In the genomic region with DNA sequence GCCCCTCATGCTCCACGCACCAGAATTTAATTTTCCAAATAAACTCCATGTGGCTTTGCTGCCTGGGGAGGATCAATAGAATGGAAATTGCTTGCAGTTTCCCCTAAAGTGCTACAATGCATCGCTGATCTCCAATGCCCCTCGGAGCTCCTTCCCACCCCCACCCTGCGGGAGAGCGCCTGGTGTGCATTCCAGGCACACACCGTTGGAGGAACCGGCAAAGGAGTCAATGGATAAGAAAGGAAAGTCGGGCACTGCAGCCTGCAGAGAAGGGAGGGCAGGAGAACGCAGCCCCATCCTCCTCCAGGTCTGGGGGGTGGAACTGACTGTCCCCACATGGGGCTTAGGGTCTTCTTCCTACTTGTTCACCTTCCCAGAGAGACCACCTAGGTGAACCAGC, we compare ENCODE assay signal across 11 mouse cellular contexts.
A peak's percentile ranks its signal among the peaks of the same experiment; 100 is the strongest.
DNase-seq lines count a peak whose midpoint lies in the region; ATAC-seq lines count a peak whose summit lies in the region.
"Had no signal": no experiment of that assay in that cellular context is flagged by ENCODE, and none has a peak within 500 bp of the region (broad histone marks: within the 10 kb centered on the region; RNA-seq: fewer than 3 reads in every experiment).

No protein-coding gene starts in this region.

- ATAC-seq in neural tube, embryonic 12.5 days (ENCODE audit: low FRiP score, low read depth) = no peak
- ATAC-seq in limb, embryonic 15.5 days (ENCODE audit: insufficient number of reproducible peaks, low FRiP score, low TSS enrichment, low read depth) = no peak
- ATAC-seq: liver, embryonic 12.5 days had no signal

- 6% methylated on average over 9 of the region's 9 CpGs for WGBS in heart, embryonic 10.5 days
- WGBS in neural tube, embryonic 12.5 days = 5% methylated on average over 9 of the region's 9 CpGs
- 3% methylated on average over 9 of the region's 9 CpGs for WGBS in limb, embryonic 15.5 days

- peaks cover 32% of the 10 kb centered on the region; the same call in 1 of the 2 replicates for H3K27me3 ChIP-seq in heart, embryonic 10.5 days (ENCODE audit: insufficient read depth, poor library complexity, severe bottlenecking)
- H3K27me3 ChIP-seq in neural tube, embryonic 12.5 days (replicated peaks) = no peaks in the 10 kb centered on the region
- H3K27me3 ChIP-seq in limb, embryonic 15.5 days = no peaks in the 10 kb centered on the region

- no peaks in the 10 kb centered on the region for H3K36me3 ChIP-seq in heart, embryonic 10.5 days
- no peaks in the 10 kb centered on the region for H3K36me3 ChIP-seq in neural tube, embryonic 12.5 days
- no peaks in the 10 kb centered on the region for H3K36me3 ChIP-seq in limb, embryonic 15.5 days
- H3K36me3 ChIP-seq: liver, embryonic 12.5 days had no signal

- peak overlapping the region; percentile 6; the same call in 1 of the 2 replicates for H3K4me2 ChIP-seq in neural tube, embryonic 12.5 days (replicated peaks)
- H3K4me2 ChIP-seq in limb, embryonic 15.5 days = peak overlapping the region; percentile 14; the same call in 1 of the 2 replicates
- H3K4me2 ChIP-seq: liver, embryonic 12.5 days had no signal

- H3K9me3 ChIP-seq in heart, embryonic 10.5 days = no peaks in the 10 kb centered on the region
- no peaks in the 10 kb centered on the region for H3K9me3 ChIP-seq in neural tube, embryonic 12.5 days
- no peaks in the 10 kb centered on the region for H3K9me3 ChIP-seq in limb, embryonic 15.5 days
- H3K9me3 ChIP-seq: liver, embryonic 12.5 days had no signal

- H3K27ac ChIP-seq in heart, embryonic 10.5 days = no peak overlapping the region
- no peak overlapping the region for H3K27ac ChIP-seq in neural tube, embryonic 12.5 days
- H3K27ac ChIP-seq in limb, embryonic 15.5 days = no peak overlapping the region
- H3K27ac ChIP-seq: liver, embryonic 12.5 days had no signal

- peaks cover 22% of the 10 kb centered on the region for H3K4me1 ChIP-seq in heart, embryonic 10.5 days
- H3K4me1 ChIP-seq in neural tube, embryonic 12.5 days = peaks cover 19% of the 10 kb centered on the region
- peaks cover 28% of the 10 kb centered on the region for H3K4me1 ChIP-seq in limb, embryonic 15.5 days

- no peak overlapping the region for H3K9ac ChIP-seq in neural tube, embryonic 12.5 days
- no peak overlapping the region for H3K9ac ChIP-seq in limb, embryonic 15.5 days
- H3K9ac ChIP-seq: liver, embryonic 12.5 days had no signal

- DNase-seq in heart, embryonic 10.5 days (ENCODE audit: low spot score) = no peak
- DNase-seq in heart, postnatal 14 days = no peak
- no peak for DNase-seq in neural tube, embryonic 10.5 days (ENCODE audit: extremely low spot score, low spot score)
- DNase-seq in cerebellum, adult 9-10 months = no peak
- DNase-seq in right cerebral cortex, postnatal 14 days = no peak
- DNase-seq in ovary, postnatal 14 days (ENCODE audit: low spot score) = no peak
- DNase-seq: B cell, adult 2 months; layer of hippocampus, adult 9-11 months had no signal

- intact Hi-C loops in heart, postnatal 14 days (cut with DNase I) = no loop called here

- H3K4me3 ChIP-seq in heart, embryonic 10.5 days = 0 out of 2 replicates have a peak overlapping the region, but pooled peaks have one; percentile 2
- H3K4me3 ChIP-seq in neural tube, embryonic 12.5 days = no peak overlapping the region
- no peak overlapping the region for H3K4me3 ChIP-seq in limb, embryonic 15.5 days
- H3K4me3 ChIP-seq: liver, embryonic 12.5 days had no signal
